Mouse (Mus musculus) lung, adult 2 months (tissue): ENCODE measurements around the gene Tekt4.

Experiments
- CTCF ChIP-seq: fragments of 200-500 bp; IDR thresholded peaks from 2 replicates; pipeline ENCODE4 v1.5.1; 2011; ENCODE audit warnings: mild to moderate bottlenecking, low read length, control low read depth; ENCODE audit not compliant: insufficient read depth
- POLR2A ChIP-seq: fragments of 200-500 bp; IDR thresholded peaks from 2 replicates; pipeline ENCODE4 v1.6.1; 2011; ENCODE audit warnings: low read depth, mild to moderate bottlenecking, control low read depth, low read length, borderline replicate concordance; ENCODE audit errors: extremely low read depth

DNA sequence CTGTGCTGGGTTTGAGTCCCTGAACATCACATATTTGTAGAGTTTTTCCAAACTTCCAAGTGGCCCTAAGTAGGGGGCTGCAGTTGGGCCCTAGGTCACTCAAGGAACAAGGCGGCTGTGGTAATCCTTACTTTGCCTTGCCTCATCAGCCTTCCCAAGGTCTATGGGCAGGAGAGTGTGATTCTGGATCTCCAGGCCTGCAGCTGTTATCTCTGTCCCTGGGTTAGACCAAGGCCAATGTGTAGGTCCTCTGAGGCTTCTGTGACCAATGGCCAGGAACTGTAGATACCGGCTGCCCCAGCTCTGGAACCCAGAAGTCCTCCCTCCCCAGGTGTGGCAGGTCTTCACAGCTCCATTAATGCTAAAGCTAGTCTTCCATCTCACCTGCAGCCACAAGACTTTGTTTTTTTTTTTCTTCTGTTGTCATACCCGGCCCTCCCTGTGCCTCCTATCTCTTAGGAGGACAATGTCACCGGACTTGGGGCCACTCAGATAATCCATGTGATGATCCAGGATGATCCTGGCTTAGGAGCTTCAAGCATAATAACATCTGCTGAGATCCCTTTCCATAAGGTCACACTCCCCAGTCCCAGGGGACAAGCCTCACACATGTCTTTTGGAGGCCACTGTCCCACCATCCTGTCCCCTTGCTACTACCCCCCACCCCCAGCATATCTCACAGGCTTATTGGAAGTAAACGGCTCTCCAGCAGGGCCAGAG lies 2.0 kb upstream of the Tekt4 start:
- TF ChIP-seq CTCF (no peak), POLR2A (no peak)
